Mouse (Mus musculus): ENCODE results near the gene Nlrp10. TPM values are rescaled to one million over a fixed set of nuclear protein-coding genes. Genes with fewer than 3 reads are reported as not detected.

The Nlrp10 gene
- total RNA-seq, 2 experiments from 2014 or later, result 1.2 to 1.4 TPM

DNA sequence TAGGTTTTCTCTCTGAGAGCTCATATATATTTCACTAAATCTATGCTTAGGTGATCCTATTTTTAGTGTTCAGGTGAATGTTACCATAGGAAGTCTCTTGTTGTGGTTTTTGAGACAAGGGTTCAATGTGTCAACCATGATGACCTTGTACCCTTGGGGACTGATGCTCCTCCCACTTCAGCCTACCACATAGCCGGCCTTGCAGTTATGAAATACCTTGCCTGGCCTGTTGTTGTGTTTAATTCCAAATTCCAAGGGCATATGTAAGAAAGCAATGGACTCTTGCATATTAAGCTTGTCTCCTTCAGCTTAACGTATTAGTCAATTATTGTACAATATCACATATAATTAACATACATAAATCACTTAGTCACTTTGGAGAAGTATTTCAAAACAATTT, 26.0 kb downstream of the Nlrp10 start:
- no peak for ATAC-seq (replicated peaks; ENCODE audit: poor library complexity)

DNA sequence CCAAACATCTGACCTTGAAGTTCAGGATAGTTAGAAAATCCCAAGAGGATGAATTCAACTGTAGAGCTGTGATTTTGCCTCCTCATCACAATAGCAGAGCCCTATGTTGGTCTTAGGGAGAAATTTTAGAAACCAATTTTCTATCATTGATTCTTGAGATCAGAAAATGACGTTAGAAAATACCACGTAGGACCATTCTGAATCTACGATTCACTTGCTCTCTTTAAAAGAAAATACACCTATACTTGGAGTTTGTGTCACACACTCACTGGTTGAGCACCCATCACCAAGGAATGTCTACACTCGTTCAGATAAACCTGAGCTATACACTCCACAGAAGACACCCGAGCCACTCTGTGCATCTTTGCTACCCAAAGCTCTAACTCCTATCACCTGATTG, 35.7 kb downstream of the Nlrp10 start, which contains the start of gene Olfr519:
TSS of gene Olfr519 (minus strand) at position 101 of the 400 bp plus-strand sequence.
- no peak for ATAC-seq (replicated peaks; ENCODE audit: poor library complexity)

DNA sequence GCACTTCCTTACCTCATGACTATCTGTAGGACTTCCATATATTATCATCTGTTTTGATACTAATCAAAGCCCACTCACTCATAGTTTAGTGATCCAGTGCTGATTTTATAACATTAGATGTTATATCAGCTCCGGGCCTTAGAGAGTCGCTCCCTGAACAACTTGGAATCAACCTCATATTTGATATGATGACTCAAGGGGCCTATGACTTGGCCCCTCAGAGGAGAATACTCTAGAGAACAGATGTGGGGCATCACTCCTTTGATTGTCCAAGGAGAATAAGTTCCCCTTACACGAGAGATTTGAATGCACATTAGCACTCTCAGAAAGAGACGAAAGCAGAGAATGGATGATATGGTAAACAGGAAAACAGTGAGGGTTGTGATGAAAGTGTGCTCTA, 45.1 kb downstream of the Nlrp10 start, which contains the start of gene Olfr518:
TSS of gene Olfr518 (minus strand) at position 101 of the 400 bp plus-strand sequence.
- ATAC-seq (replicated peaks; ENCODE audit: poor library complexity), result no peak

DNA sequence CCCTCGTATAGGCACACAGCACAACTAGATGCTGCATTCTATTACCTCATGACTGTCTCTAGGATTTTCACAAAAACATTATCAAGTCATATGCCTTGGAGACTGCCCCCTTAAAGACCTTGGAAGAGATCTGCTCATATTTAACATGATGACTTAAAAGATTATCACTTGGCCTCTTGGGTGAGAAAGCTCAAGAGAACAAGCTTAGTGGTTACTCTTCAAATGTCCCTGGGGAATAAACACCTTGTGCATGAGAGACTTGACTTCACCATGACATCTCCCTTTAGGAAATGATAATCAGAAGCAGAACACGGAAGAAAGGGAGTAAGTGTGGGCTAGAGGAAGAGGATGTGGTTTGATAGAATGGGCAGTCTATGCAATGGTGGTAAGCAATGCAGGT, 57.7 kb downstream of the Nlrp10 start, which contains the start of gene Olfr517:
TSS of gene Olfr517 (minus strand) at position 101 of the 400 bp plus-strand sequence.
- ATAC-seq (replicated peaks; ENCODE audit: poor library complexity), result no peak

Other genes starting within 250 kb of the Nlrp10 start
- not detected in 2 replicates for gene Olfr512, start 216.9 kb downstream of the Nlrp10 start, total RNA-seq (2015)
- not detected in 2 replicates for gene Olfr512, start 216.9 kb downstream of the Nlrp10 start, total RNA-seq (2017)
- not detected in 2 replicates for gene Olfr513, start 179.2 kb downstream of the Nlrp10 start, total RNA-seq (2015)
- not detected in 2 replicates for gene Olfr513, start 179.2 kb downstream of the Nlrp10 start, total RNA-seq (2017)
- not detected in 2 replicates for gene Olfr514, start 104.2 kb downstream of the Nlrp10 start, total RNA-seq (2015)
- gene Olfr514, start 104.2 kb downstream of the Nlrp10 start, total RNA-seq (2017), result not detected in 2 replicates
- gene Olfr516, start 79.6 kb downstream of the Nlrp10 start, total RNA-seq (2015), result not detected in 2 replicates
- gene Olfr516, start 79.6 kb downstream of the Nlrp10 start, total RNA-seq (2017), result not detected in 2 replicates
- not detected in 2 replicates for gene Olfr517, start 57.8 kb downstream of the Nlrp10 start, total RNA-seq (2015)
- gene Olfr517, start 57.8 kb downstream of the Nlrp10 start, total RNA-seq (2017), result not detected in 2 replicates
- gene Olfr518, start 45.2 kb downstream of the Nlrp10 start, total RNA-seq (2015), result not detected in 2 replicates
- gene Olfr518, start 45.2 kb downstream of the Nlrp10 start, total RNA-seq (2017), result not detected in 2 replicates
- not detected in 2 replicates for gene Olfr519, start 35.8 kb downstream of the Nlrp10 start, total RNA-seq (2015)
- gene Olfr519, start 35.8 kb downstream of the Nlrp10 start, total RNA-seq (2017), result not detected in 2 replicates
- gene Eif3f, start 4.2 kb upstream of the Nlrp10 start, total RNA-seq (2015), result 230 and 235 TPM in 2 replicates
- gene Eif3f, start 4.2 kb upstream of the Nlrp10 start, total RNA-seq (2017), result 71.4 and 76.6 TPM in 2 replicates
- gene Tub, start 20.2 kb upstream of the Nlrp10 start, total RNA-seq (2015), result not detected in 2 replicates
- not detected in 2 replicates for gene Tub, start 20.2 kb upstream of the Nlrp10 start, total RNA-seq (2017)
- 0.39 and 0.84 TPM in 2 replicates for gene Ric3, start 153.2 kb upstream of the Nlrp10 start, total RNA-seq (2015)
- gene Ric3, start 153.2 kb upstream of the Nlrp10 start, total RNA-seq (2017), result 0.37 and 0.95 TPM in 2 replicates
- 16.9 and 18.4 TPM in 2 replicates for gene Lmo1, start 245.0 kb upstream of the Nlrp10 start, total RNA-seq (2015)
- gene Lmo1, start 245.0 kb upstream of the Nlrp10 start, total RNA-seq (2017), result 7.2 and 7.7 TPM in 2 replicates